Comparison of ENCODE assay signal across 29 mouse cellular contexts in the genomic region with DNA sequence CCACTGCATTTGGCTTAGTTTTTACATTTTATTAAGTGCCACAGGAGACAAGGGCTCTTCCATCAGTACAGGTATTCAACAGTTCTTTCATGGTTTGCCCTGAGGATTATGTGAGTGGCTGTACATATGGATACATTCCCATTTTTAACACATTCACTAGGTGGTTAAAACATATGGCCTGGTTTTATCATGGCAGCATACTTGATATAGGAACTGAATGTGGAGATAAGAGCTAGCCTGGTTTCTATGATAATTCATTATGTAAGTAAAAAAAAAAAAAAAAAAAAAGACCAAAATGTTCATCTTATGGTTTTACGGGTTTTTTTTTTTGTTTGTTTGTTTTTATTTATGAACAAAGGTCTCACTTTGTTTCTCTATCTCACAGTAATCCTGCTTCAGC.
"Had no signal": no experiment of that assay in that cellular context is flagged by ENCODE, and none has a peak within 500 bp of the region (broad histone marks: within the 10 kb centered on the region; RNA-seq: fewer than 3 reads in every experiment).

No protein-coding gene starts in this region.

- H3K4me3 ChIP-seq: embryonic facial prominence, embryonic 10.5 days; embryonic facial prominence, embryonic 12.5 days; embryonic facial prominence, embryonic 13.5 days; embryonic facial prominence, embryonic 15.5 days; erythroblast, embryonic 14.5 days; forebrain, embryonic 10.5 days; forebrain, embryonic 12.5 days; forebrain, embryonic 13.5 days; forebrain, embryonic 15.5 days; gastrocnemius, adult 2 months; heart, adult 2 months had no signal

- H3K4me1 ChIP-seq: embryonic facial prominence, embryonic 10.5 days; embryonic facial prominence, embryonic 12.5 days; embryonic facial prominence, embryonic 13.5 days; embryonic facial prominence, embryonic 15.5 days; forebrain, embryonic 10.5 days; forebrain, embryonic 12.5 days; forebrain, embryonic 13.5 days; forebrain, embryonic 15.5 days had no signal

- H3K27me3 ChIP-seq: embryonic facial prominence, embryonic 12.5 days; embryonic facial prominence, embryonic 13.5 days; embryonic facial prominence, embryonic 15.5 days; forebrain, embryonic 12.5 days; forebrain, embryonic 13.5 days; forebrain, embryonic 15.5 days had no signal

- H3K9ac ChIP-seq: embryonic facial prominence, embryonic 12.5 days; embryonic facial prominence, embryonic 13.5 days; embryonic facial prominence, embryonic 15.5 days; forebrain, embryonic 12.5 days; forebrain, embryonic 13.5 days; forebrain, embryonic 15.5 days; forebrain, postnatal 0 days had no signal

- H3K4me2 ChIP-seq: embryonic facial prominence, embryonic 12.5 days; embryonic facial prominence, embryonic 13.5 days; embryonic facial prominence, embryonic 15.5 days; forebrain, embryonic 12.5 days; forebrain, embryonic 13.5 days; forebrain, embryonic 15.5 days had no signal

- H3K27ac ChIP-seq: embryonic facial prominence, embryonic 10.5 days; embryonic facial prominence, embryonic 12.5 days; embryonic facial prominence, embryonic 13.5 days; embryonic facial prominence, embryonic 15.5 days; forebrain, embryonic 10.5 days; forebrain, embryonic 12.5 days; forebrain, embryonic 13.5 days; forebrain, embryonic 15.5 days; gastrocnemius, adult 2 months; heart, adult 2 months had no signal

- H3K9me3 ChIP-seq: embryonic facial prominence, embryonic 10.5 days; embryonic facial prominence, embryonic 12.5 days; embryonic facial prominence, embryonic 13.5 days; embryonic facial prominence, embryonic 15.5 days; forebrain, embryonic 10.5 days; forebrain, embryonic 12.5 days; forebrain, embryonic 13.5 days; forebrain, embryonic 15.5 days had no signal

- ATAC-seq: forebrain, embryonic 13.5 days; forebrain, embryonic 14.5 days; forebrain, embryonic 15.5 days; forebrain, embryonic 16.5 days; forebrain, postnatal 0 days had no signal

- DNase-seq: cerebellum, adult 2 months; cerebellum, adult 8-10 months; cerebellum, adult 9-10 months; cerebellum, adult 9-11 months; cerebellum, postnatal 10 days; cerebellum, postnatal 14 days; cerebellum, postnatal 25 days; cerebellum, postnatal 36 days; embryo, embryonic 11 days; forebrain, postnatal 0 days; gastrocnemius, adult 2 months; gastrocnemius, postnatal 10 days; gastrocnemius, postnatal 14 days; gastrocnemius, postnatal 25 days; gastrocnemius, postnatal 36 days; heart, adult 11 months; heart, adult 18-20 months; heart, adult 2 months had no signal
